Mouse (Mus musculus) forebrain, embryonic 10.5 days (tissue): ENCODE measurements around the gene Adprhl1. TPM values are rescaled to one million over a fixed set of nuclear protein-coding genes. Genes with fewer than 3 reads are reported as not detected.

Experiments
- DNase-seq: peaks from one replicate; pipeline ENCODE4 v3.0.0-alpha.2; 2017; ENCODE audit warnings: low spot score; ENCODE audit errors: extremely low spot score
- H3K27ac ChIP-seq: fragments of 300-500 bp; sonication (generic); 2 replicates; pipeline ENCODE4 v1.5.1; 2016; ENCODE audit warnings: mild to moderate bottlenecking
- H3K27me3 ChIP-seq: fragments of 300-500 bp; sonication (generic); 2 replicates; pipeline ENCODE4 v1.6.1; 2016; ENCODE audit warnings: mild to moderate bottlenecking; ENCODE audit not compliant: poor library complexity, severe bottlenecking
- H3K36me3 ChIP-seq: fragments of 300-500 bp; sonication (generic); replicated peaks from 2 replicates; pipeline ENCODE4 v1.6.1; 2016; ENCODE audit warnings: mild to moderate bottlenecking, moderate library complexity
- H3K4me1 ChIP-seq: fragments of 300-500 bp; sonication (generic); 2 replicates; pipeline ENCODE4 v1.6.1; 2016
- H3K4me3 ChIP-seq: fragments of 300-500 bp; sonication (generic); 2 replicates; pipeline ENCODE4 v1.5.1; 2016; ENCODE audit warnings: mild to moderate bottlenecking, moderate library complexity
- H3K9me3 ChIP-seq: fragments of 300-500 bp; sonication (generic); 2 replicates; pipeline ENCODE4 v1.6.1; 2016; ENCODE audit warnings: mild to moderate bottlenecking, moderate library complexity
- WGBS: fragments of 180-500 bp; shearing (Covaris S2); methylation state at CpG from one replicate; pipeline ENCODE4 v1.1.7; 2016; 5-methylcytosine and 5-hydroxymethylcytosine counted together
- polyA plus RNA-seq: library from polyadenylated mRNA; unstranded; fragments of >200 nt; fragmentation: Nextera tagmentation; extraction: Ambion mirVana; gene quantifications from 2 replicates; pipeline ENCODE4 v1.2.1, GENCODE M21; 2016

Adprhl1 gene
- 0.16 TPM in 1 of 2 replicates, not detected in the other for polyA plus RNA-seq

- Histone ChIP-seq H3K27me3 (no peaks in the 10 kb centered on the region), H3K4me3 (no peak within 1 kb of the TSS), H3K4me1 (peaks cover 6% of the 10 kb centered on the region; the same call in 1 of the 2 replicates), H3K27ac (no peak within 1 kb of the TSS), H3K9me3 (no peaks in the 10 kb centered on the region), H3K36me3 (peaks cover 36% of the 10 kb centered on the region)
- peak; percentile 56 for DNase-seq
- 37% methylated on average over 8 of the region's 8 CpGs for WGBS
Measured at GRCm38 (mm10) chr8:13254019-13254418, at the start of gene Adprhl1. Adprhl1 (minus strand) TSS chr8:13254162.

DNA sequence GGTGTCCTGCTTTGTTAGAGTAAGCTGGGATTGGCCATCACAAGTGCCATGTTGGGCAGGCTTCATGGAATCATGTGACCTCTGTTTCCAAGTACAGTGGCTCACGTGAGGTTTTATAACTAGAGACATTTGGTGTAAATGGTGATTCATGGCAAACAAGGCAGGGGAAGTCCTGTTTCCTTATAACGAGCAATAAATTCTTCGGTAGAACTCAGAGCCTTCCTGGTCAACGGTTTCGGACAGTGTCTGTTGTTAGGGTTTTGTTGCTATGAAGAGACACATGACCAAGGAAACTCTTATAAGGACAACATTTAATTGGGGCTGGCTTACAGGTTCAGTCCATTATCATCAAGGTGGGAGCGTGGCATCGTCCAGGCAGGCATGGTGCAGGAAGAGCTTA lies 47.1 kb upstream of the Adprhl1 start:
- DNase-seq = no peak
- no peaks in the 10 kb centered on the region for H3K27me3 ChIP-seq
- H3K9me3 ChIP-seq = peaks cover 8% of the 10 kb centered on the region; the same call in 1 of the 2 replicates
- H3K4me1 ChIP-seq = no peaks in the 10 kb centered on the region
- WGBS = 95% methylated on average over 7 of the region's 7 CpGs
- H3K4me3 ChIP-seq = no peak overlapping the region
- peaks cover 83% of the 10 kb centered on the region for H3K36me3 ChIP-seq
- H3K27ac ChIP-seq = no peak overlapping the region

DNA sequence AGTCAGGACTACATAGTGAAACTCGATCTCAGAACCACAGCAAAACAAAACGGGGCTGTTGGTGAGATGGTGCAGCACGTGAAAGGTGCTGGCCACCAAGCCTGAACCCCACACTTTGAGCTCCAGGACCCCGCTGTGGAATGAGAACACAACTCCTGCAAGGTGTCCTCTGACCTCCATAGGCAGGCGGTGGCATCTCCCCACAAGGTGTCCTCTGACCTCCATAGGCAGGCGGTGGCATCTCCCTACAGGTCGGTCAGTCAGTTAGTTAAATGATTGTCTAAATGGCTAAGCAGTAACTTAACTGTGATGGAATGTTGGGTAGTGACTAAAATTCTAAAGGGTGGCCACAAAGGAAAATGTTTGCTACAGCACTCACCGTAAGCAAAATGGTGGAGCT lies 45.6 kb upstream of the Adprhl1 start:
- Histone ChIP-seq H3K9me3 (peaks cover 8% of the 10 kb centered on the region; the same call in 1 of the 2 replicates), H3K36me3 (peaks cover 84% of the 10 kb centered on the region), H3K27ac (no peak overlapping the region), H3K27me3 (no peaks in the 10 kb centered on the region), H3K4me1 (no peaks in the 10 kb centered on the region), H3K4me3 (no peak overlapping the region)
- DNase-seq = no peak
- 94% methylated on average over 8 of the region's 8 CpGs for WGBS

DNA sequence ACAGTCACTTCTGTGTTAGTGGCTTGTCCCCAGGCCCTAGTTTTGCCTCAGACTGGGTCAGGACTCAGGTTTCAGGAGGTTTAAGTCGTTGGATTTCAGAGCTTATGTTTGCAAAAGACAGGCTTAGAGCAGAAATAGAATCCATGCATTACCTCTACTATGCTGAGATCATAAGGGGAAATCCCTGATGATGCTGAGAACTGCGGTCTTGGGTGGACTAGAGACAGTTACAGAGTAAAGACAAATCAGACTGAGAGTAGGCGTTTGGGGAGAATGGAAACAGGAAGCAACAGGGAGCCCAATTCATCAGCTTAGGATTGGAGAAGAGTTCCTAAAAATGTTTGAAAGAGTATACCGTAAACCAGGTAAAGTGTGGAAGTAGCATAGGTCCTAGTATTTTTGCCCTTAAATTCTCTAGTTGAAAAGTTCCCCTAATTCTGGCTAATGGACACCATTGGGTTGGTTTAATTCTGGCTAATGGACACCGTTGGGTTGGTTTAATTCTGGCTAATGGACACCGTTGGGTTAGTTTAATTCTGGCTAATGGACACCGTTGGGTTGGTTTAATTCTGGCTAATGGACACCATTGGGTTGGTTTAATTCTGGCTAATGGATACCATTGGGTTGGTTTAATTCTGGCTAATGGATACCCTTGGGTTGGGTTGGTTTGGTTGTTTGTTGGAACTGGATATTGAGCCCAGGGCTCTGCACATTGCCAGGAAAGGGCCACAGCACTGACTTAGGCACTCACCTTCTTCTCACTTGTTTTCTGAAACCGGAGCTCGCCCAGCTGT lies 39.9 kb upstream of the Adprhl1 start:
- no peaks in the 10 kb centered on the region for H3K27me3 ChIP-seq
- H3K27ac ChIP-seq = no peak overlapping the region
- H3K4me1 ChIP-seq = peaks cover 5% of the 10 kb centered on the region
- peaks cover 71% of the 10 kb centered on the region for H3K36me3 ChIP-seq
- WGBS = 93% methylated on average over 9 of the region's 9 CpGs
- H3K9me3 ChIP-seq = no peaks in the 10 kb centered on the region
- H3K4me3 ChIP-seq = no peak overlapping the region
- DNase-seq = no peak

DNA sequence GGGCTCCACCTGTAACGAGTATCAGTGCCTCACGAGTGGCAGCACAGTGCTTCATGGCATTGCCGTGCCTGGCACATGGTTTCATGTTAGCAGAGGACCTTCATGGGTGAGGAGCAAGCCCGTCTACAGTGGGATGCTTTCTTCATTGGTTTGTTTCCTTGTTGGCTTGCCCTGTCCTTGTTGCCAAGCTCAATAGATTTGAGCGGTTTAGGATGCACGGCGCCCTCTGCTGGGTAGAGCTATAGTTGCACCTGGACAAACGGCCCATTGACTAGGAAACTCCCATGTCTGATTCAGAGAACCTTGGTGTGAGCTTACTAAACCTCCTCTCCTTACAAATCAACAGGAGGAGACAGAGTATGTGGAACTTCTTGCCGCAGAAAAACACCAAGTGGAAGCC lies 38.4 kb upstream of the Adprhl1 start:
- peak; percentile 77 for DNase-seq
- Histone ChIP-seq H3K36me3 (peaks cover 58% of the 10 kb centered on the region), H3K4me3 (no peak overlapping the region), H3K27ac (no peak overlapping the region), H3K27me3 (no peaks in the 10 kb centered on the region), H3K4me1 (peaks cover 11% of the 10 kb centered on the region), H3K9me3 (no peaks in the 10 kb centered on the region)
- WGBS = 29% methylated on average over 9 of the region's 9 CpGs

GRCm38 (mm10) chr8:13288646-13289045 lies 34.7 kb upstream of the Adprhl1 start:
- no peaks in the 10 kb centered on the region for H3K27me3 ChIP-seq
- peaks cover 22% of the 10 kb centered on the region for H3K4me1 ChIP-seq
- no peak for DNase-seq
- peaks cover 21% of the 10 kb centered on the region for H3K36me3 ChIP-seq
- peak overlapping the region; percentile 97 for H3K27ac ChIP-seq
- no peaks in the 10 kb centered on the region for H3K9me3 ChIP-seq
- WGBS = 6% methylated on average over 6 of the region's 6 CpGs
- H3K4me3 ChIP-seq = peak overlapping the region; percentile 85

GRCm38 (mm10) chr8:13287692-13288623 lies 34.0 kb upstream of the Adprhl1 start, which contains the start of the genes Dcun1d2 and Tmco3:
Dcun1d2 (minus strand) TSS chr8:13288131.
Tmco3 (plus strand) TSS chr8:13288190.
- peaks cover 22% of the 10 kb centered on the region for H3K4me1 ChIP-seq
- no peaks in the 10 kb centered on the region for H3K9me3 ChIP-seq
- peak within 1 kb of the TSS; percentile 97 for H3K27ac ChIP-seq
- peak; percentile 94 for DNase-seq
- H3K4me3 ChIP-seq = peak within 1 kb of the TSS; percentile 85
- no peaks in the 10 kb centered on the region for H3K27me3 ChIP-seq
- H3K36me3 ChIP-seq = peaks cover 16% of the 10 kb centered on the region
- WGBS = under 1% methylated on average over 79 of the region's 79 CpGs

DNA sequence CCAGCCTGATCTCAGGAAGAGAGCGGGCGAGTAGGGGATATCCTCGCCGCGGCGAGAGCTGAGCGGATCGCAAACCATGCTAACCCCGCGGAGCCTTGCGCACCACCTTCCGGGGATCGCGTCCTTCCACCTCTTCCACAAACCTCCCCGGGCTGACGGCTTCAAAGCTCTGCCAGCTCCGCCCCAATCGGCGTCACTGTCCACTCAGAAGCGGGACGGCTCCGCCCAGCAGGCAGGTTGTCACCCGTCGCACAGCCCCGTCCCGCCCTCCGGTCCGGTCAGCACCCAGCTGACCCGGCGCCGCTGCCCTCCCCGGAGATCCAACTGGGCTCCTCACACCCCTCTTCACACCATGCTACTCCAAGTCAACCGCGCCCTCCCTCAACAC lies 33.3 kb upstream of the Adprhl1 start:
- Histone ChIP-seq H3K27ac (peak overlapping the region; percentile 97), H3K36me3 (peaks cover 10% of the 10 kb centered on the region), H3K4me3 (peak overlapping the region; percentile 85), H3K9me3 (no peaks in the 10 kb centered on the region), H3K27me3 (no peaks in the 10 kb centered on the region), H3K4me1 (peaks cover 22% of the 10 kb centered on the region)
- under 1% methylated on average over 34 of the region's 34 CpGs for WGBS
- peak; percentile 82 for DNase-seq

- Histone ChIP-seq H3K9me3 (no peaks in the 10 kb centered on the region), H3K4me3 (no peak overlapping the region), H3K27ac (no peak overlapping the region), H3K36me3 (peaks cover 4% of the 10 kb centered on the region; the same call in 1 of the 2 replicates), H3K27me3 (no peaks in the 10 kb centered on the region), H3K4me1 (peaks cover 11% of the 10 kb centered on the region)
- WGBS = 89% methylated on average over 1 of the region's 1 CpGs
- DNase-seq = no peak
Measured at GRCm38 (mm10) chr8:13283200-13283599, 29.2 kb upstream of the Adprhl1 start.

GRCm38 (mm10) chr8:13276941-13277447 lies 23.0 kb upstream of the Adprhl1 start:
- H3K36me3 ChIP-seq = peaks cover 33% of the 10 kb centered on the region
- H3K4me1 ChIP-seq = no peaks in the 10 kb centered on the region
- 90% methylated on average over 5 of the region's 5 CpGs for WGBS
- no peaks in the 10 kb centered on the region for H3K27me3 ChIP-seq
- H3K9me3 ChIP-seq = no peaks in the 10 kb centered on the region
- H3K27ac ChIP-seq = no peak overlapping the region
- H3K4me3 ChIP-seq = no peak overlapping the region
- no peak for DNase-seq

- no peak for DNase-seq
- no peaks in the 10 kb centered on the region for H3K4me1 ChIP-seq
- no peaks in the 10 kb centered on the region for H3K27me3 ChIP-seq
- H3K4me3 ChIP-seq = no peak overlapping the region
- H3K27ac ChIP-seq = no peak overlapping the region
- peaks cover 61% of the 10 kb centered on the region for H3K36me3 ChIP-seq
- 91% methylated on average over 5 of the region's 5 CpGs for WGBS
- H3K9me3 ChIP-seq = no peaks in the 10 kb centered on the region
Measured at GRCm38 (mm10) chr8:13272834-13273233, 18.9 kb upstream of the Adprhl1 start.

GRCm38 (mm10) chr8:13267566-13267965 lies 13.6 kb upstream of the Adprhl1 start:
- 87% methylated on average over 2 of the region's 2 CpGs for WGBS
- no peaks in the 10 kb centered on the region for H3K9me3 ChIP-seq

More at GRCm38 (mm10) chr8:13267566-13267965, 13.6 kb upstream of the Adprhl1 start:
- Histone ChIP-seq H3K27me3 (no peaks in the 10 kb centered on the region), H3K4me3 (no peak overlapping the region), H3K27ac (no peak overlapping the region), H3K36me3 (peaks cover 48% of the 10 kb centered on the region), H3K4me1 (no peaks in the 10 kb centered on the region)
- no peak for DNase-seq
